Mouse (Mus musculus) olfactory bulb, adult 2 months (tissue): ENCODE data around the gene Med24.

Experiments
- CTCF ChIP-seq: fragments of 200-500 bp; IDR thresholded peaks from 2 replicates; pipeline ENCODE4 v1.5.1; 2012; ENCODE audit warnings: low read depth, mild to moderate bottlenecking, low read length, moderate library complexity; ENCODE audit not compliant: insufficient read depth
- POLR2A ChIP-seq: fragments of 200-500 bp; IDR thresholded peaks from 2 replicates; pipeline ENCODE4 v1.6.1; 2012; ENCODE audit warnings: mild to moderate bottlenecking, low read depth, low read length, moderate library complexity; ENCODE audit not compliant: insufficient read depth

DNA sequence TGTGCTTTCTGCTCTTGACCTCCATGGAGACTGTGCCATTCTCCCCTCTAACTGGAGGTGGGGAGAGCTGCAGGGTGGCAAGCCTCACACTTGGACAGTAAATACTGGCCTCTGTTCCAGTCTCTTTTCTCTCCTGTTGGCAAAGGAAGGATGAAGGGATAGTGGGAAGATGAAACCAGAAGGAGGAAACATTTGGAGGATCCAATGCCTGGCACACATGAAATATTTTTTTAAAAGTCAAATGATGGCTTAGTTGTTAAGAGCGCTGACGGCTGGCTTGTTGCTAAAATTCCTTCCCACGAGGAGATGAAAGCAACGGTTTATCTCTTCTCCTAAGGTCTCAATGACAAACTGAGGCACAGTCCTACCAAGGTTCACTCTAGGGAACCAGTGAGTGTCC is 5.9 kb upstream of the Med24 start:
- TF ChIP-seq CTCF (no peak), POLR2A (no peak)
